Mouse (Mus musculus) liver, embryonic 15.5 days (tissue): Measurements from ENCODE around the gene Rapgef4. TPM values are rescaled to one million over a fixed set of nuclear protein-coding genes. Genes with fewer than 3 reads are reported as not detected.
A peak's percentile ranks its signal among the peaks of the same experiment; 100 is the strongest.

ENCODE experiments used
- ATAC-seq: fragments of 200-750 bp; cut with Nextera tagmentation; 2 replicates; pipeline ENCODE4 v1.8.0; 2017; ENCODE audit warnings: moderate number of reproducible peaks, mild to moderate bottlenecking, moderate library complexity; ENCODE audit not compliant: insufficient read depth
- H3K27ac ChIP-seq: fragments of 300-500 bp; sonication (generic); replicated peaks from 2 replicates; pipeline ENCODE4 v1.5.1; 2015; ENCODE audit warnings: mild to moderate bottlenecking, inconsistent platforms
- H3K27me3 ChIP-seq: fragments of 300-500 bp; sonication (generic); 2 replicates; pipeline ENCODE4 v1.6.1; 2015; ENCODE audit warnings: mild to moderate bottlenecking, inconsistent platforms
- H3K36me3 ChIP-seq: fragments of 300-500 bp; sonication (generic); replicated peaks from 2 replicates; pipeline ENCODE4 v1.6.1; 2015; ENCODE audit warnings: moderate library complexity, mild to moderate bottlenecking, inconsistent platforms
- H3K4me1 ChIP-seq: fragments of 300-500 bp; sonication (generic); replicated peaks from 2 replicates; pipeline ENCODE4 v1.6.1; 2015; ENCODE audit warnings: inconsistent platforms
- H3K4me2 ChIP-seq: fragments of 300-500 bp; sonication (generic); 2 replicates; pipeline ENCODE4 v1.6.1; 2015; ENCODE audit warnings: moderate library complexity, mild to moderate bottlenecking, inconsistent platforms
- H3K4me3 ChIP-seq: fragments of 300-500 bp; sonication (generic); replicated peaks from 2 replicates; pipeline ENCODE4 v1.5.1; 2015; ENCODE audit warnings: mild to moderate bottlenecking, inconsistent platforms
- H3K9ac ChIP-seq: fragments of 300-500 bp; sonication (generic); 2 replicates; pipeline ENCODE4 v1.6.1; 2015; ENCODE audit warnings: moderate library complexity, mild to moderate bottlenecking, inconsistent platforms
- H3K9me3 ChIP-seq: fragments of 300-500 bp; sonication (generic); replicated peaks from 2 replicates; pipeline ENCODE4 v1.6.1; 2016; ENCODE audit warnings: inconsistent platforms
- WGBS: fragments of 180-500 bp; shearing (Covaris S2); methylation state at CpG from one replicate; pipeline ENCODE4 v1.1.7; 2015; ENCODE audit warnings: mixed read lengths; ENCODE audit not compliant: insufficient replicate concordance; 5-methylcytosine and 5-hydroxymethylcytosine counted together
- polyA plus RNA-seq: library from polyadenylated mRNA; unstranded; fragments of >200 nt; fragmentation: Nextera tagmentation; extraction: Ambion mirVana; gene quantifications from 2 replicates; pipeline ENCODE4 v1.2.1, GENCODE M21; 2015

Gene Rapgef4
- polyA plus RNA-seq, 1 experiment from 2014 or later: 6.5 TPM

DNA sequence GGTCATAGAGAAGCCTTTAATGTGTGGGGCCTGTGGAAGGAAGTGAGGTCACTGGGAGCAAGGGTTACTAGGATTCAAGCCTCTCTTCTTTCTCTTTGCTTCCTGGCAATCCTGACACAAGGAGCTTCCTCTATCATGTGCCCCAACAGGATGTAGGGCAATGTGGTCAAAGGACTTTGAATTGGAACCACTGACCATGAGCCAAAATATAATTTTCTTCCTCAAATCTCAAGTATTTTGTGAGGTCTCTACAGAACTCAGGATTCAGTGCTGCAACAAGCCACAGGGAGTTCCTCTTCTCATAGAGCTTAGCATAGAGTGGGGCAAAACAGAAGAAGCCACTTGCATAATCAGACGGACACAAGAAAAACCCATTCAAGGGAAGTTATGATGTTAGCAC lies 279.7 kb downstream of the Rapgef4 start:
- Histone ChIP-seq H3K36me3 (no peaks in the 10 kb centered on the region), H3K9me3 (no peaks in the 10 kb centered on the region), H3K4me2 (no peak overlapping the region), H3K27me3 (no peaks in the 10 kb centered on the region), H3K27ac (no peak overlapping the region), H3K4me3 (no peak overlapping the region), H3K4me1 (0 out of 2 replicates have a peak, but pooled peaks cover 9% of the 10 kb centered on the region), H3K9ac (no peak overlapping the region)
- ATAC-seq: no peak
- WGBS: 24% methylated on average over 1 of the region's 1 CpGs

DNA sequence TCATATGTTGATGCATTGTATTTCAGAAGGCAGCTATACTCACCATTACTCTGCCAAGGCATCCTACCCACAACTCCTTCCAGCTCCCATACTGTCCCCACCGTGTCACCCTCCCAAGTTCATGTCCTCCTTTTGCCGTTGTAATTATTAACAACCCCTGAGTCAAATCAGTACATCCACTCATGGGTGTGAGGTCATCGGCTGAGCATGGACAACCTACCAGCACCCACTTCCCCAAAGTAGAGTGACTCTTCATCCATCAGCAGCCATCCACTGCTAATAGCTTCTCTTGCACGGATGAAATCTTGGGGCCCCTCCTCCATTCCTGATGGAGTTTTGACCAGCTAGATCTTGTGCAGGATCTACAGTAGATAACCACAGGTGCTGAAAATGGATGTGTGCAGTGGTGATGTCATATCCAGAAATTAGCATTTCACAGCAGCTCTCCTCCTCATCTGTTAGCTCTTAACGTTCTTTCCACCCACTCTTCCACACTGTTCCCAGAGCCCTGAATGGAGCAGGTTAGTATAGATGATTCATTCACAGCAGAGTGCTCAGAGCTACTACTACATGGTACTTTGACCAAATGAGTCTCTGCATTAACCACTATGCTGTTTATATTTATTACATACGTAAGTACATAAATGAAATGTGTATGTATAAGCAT lies 281.9 kb downstream of the Rapgef4 start:
- WGBS: 59% methylated on average over 6 of the region's 6 CpGs

DNA sequence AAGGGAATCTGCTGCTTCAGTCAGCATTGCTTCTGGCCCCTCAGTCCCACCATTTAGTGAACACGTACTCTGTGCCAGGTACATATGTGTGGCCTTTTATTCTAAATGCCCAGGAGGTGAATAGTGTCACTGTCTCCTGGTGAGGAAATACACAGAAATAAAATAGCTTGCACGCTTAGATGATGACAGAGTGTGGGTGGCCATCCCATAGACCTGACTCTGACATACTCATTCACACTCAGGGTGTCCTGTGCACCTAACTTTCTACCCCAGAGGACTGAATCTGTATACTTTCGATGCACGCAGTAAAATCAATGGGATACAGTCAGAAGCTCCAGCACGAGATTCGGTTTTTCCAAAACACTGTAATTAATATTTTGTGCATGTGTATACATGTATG lies 286.4 kb downstream of the Rapgef4 start:
- Histone ChIP-seq H3K27ac (no peak overlapping the region), H3K4me1 (no peaks in the 10 kb centered on the region), H3K36me3 (no peaks in the 10 kb centered on the region), H3K27me3 (no peaks in the 10 kb centered on the region), H3K4me3 (no peak overlapping the region), H3K9ac (no peak overlapping the region), H3K4me2 (no peak overlapping the region), H3K9me3 (no peaks in the 10 kb centered on the region)
- WGBS: 66% methylated on average over 6 of the region's 6 CpGs
- ATAC-seq: no peak

More for the DNA sequence above, 281.9 kb downstream of the Rapgef4 start:
- no peaks in the 10 kb centered on the region for H3K36me3 ChIP-seq
- no peak overlapping the region for H3K27ac ChIP-seq
- H3K4me2 ChIP-seq: no peak overlapping the region
- 0 out of 2 replicates have a peak, but pooled peaks cover 9% of the 10 kb centered on the region for H3K4me1 ChIP-seq
- no peak overlapping the region for H3K9ac ChIP-seq
- no peak overlapping the region for H3K4me3 ChIP-seq
- H3K9me3 ChIP-seq: no peaks in the 10 kb centered on the region
- no peaks in the 10 kb centered on the region for H3K27me3 ChIP-seq
- ATAC-seq: no peak

DNA sequence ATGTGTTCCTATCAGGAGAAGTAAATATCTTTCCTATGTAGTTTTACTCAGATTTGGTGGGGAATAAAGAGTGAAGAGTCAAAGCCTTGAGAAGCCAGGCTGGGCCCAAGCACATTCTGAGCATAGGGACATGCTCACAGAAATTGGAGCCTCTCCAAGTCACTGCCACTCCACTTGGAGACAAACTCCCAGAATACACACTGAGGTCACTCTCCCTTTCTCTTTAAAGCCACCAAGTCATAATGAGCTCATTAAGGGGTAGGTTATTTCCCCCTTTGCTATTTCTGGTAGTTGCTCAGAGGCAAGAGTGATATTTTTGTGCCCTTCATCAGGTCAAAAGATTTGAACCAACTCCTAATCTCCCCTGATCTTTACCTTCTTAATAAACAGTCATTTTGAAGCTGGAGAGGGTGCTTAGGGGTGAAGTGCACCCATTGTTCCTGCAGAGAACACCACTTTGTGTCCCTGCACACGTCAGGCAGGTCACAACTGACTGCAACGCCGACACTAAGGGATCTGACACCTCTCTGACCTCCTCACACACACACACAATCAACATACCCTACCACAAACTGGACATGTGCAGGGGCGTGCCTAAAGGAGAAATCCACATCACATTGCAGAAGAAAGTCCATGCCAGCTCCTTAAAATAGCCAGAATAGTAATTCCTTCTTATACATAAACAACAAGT lies 288.8 kb downstream of the Rapgef4 start:
- no peak for ATAC-seq
- WGBS: 60% methylated on average over 4 of the region's 4 CpGs
- H3K9ac ChIP-seq: no peak overlapping the region
- H3K4me2 ChIP-seq: no peak overlapping the region
- no peak overlapping the region for H3K4me3 ChIP-seq
- H3K4me1 ChIP-seq: no peaks in the 10 kb centered on the region
- no peaks in the 10 kb centered on the region for H3K36me3 ChIP-seq
- H3K27ac ChIP-seq: no peak overlapping the region
- H3K27me3 ChIP-seq: no peaks in the 10 kb centered on the region
- no peaks in the 10 kb centered on the region for H3K9me3 ChIP-seq

DNA sequence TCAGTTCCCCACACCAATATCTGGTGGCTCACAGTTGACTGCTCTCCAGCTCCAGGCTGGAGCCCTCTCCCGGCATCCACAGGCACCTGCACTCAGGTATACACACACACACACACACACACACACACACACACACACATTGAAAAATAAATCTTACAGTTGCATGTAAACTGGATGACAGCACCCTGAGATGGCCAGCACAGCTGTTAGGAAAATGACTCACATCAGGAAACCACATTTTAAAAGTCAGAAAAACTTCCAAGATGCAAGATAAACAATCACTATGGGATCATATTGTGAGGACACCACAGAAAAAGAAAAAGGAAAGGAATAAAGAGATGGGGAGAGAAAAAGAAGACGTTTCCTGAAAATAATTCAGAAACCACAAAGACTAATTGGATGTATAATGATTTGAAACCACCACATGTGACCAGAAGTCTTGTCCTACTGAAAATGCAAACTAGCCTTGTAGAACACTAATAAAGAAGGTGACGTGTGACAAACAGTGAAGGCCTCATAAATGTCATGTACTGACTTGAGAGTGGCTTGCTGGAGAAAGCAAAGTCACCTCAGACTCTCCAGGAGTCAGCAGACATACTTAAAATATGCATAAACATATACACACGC lies 297.3 kb downstream of the Rapgef4 start:
- 0 out of 2 replicates have a peak, but pooled peaks cover 4% of the 10 kb centered on the region for H3K27me3 ChIP-seq
- H3K27ac ChIP-seq: no peak overlapping the region
- H3K9me3 ChIP-seq: no peaks in the 10 kb centered on the region
- no peaks in the 10 kb centered on the region for H3K4me1 ChIP-seq
- H3K4me2 ChIP-seq: no peak overlapping the region
- no peak for ATAC-seq
- H3K4me3 ChIP-seq: no peak overlapping the region
- H3K9ac ChIP-seq: no peak overlapping the region
- no peaks in the 10 kb centered on the region for H3K36me3 ChIP-seq
- 52% methylated on average over 4 of the region's 4 CpGs for WGBS

DNA sequence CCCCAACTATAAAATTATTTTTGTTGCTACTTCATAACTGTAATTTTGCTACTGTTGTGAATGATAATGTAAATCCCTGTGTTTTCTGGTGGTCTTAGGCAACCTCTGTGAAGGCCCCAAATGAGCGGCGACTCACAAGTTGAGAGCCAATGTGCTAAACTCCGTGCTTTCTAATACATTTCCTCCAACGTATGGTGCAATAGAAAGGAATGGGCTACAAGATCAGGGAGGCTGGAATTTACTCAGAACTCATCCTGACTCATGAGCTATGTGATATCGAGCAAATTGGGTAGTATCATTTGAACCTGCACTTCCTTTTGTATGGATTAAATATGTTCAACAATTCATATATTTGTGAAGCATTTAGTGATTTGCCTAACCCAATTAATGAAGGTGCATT lies 299.5 kb downstream of the Rapgef4 start:
- Histone ChIP-seq H3K9me3 (no peaks in the 10 kb centered on the region), H3K27me3 (peaks cover 11% of the 10 kb centered on the region; the same call in 1 of the 2 replicates), H3K4me2 (no peak overlapping the region), H3K36me3 (no peaks in the 10 kb centered on the region), H3K4me3 (no peak overlapping the region), H3K9ac (no peak overlapping the region), H3K4me1 (peaks cover 6% of the 10 kb centered on the region), H3K27ac (no peak overlapping the region)
- WGBS: 76% methylated on average over 5 of the region's 5 CpGs
- ATAC-seq: no peak

DNA sequence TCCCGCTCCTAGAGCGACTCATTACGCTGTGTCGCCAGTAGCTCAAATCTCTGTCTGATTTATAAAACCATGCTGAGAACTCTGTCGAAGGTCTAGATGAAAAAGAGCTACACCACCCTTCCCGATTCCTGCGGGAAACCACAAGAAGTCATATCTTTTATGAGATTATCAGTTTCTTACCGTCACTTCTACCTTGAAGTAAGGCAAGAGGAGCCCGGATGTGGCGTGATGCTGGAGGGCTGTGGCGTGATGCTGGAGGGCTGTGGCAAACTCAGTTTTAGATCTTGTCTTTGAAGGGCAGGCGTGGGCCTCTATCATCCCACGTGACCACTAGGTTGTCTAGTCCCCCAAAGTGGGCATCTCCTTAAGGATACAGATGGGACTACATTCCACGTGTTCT lies 300.9 kb downstream of the Rapgef4 start:
- H3K4me2 ChIP-seq: no peak overlapping the region
- H3K36me3 ChIP-seq: no peaks in the 10 kb centered on the region
- H3K27me3 ChIP-seq: peaks cover 11% of the 10 kb centered on the region; the same call in 1 of the 2 replicates
- 59% methylated on average over 14 of the region's 14 CpGs for WGBS
- H3K9ac ChIP-seq: no peak overlapping the region
- H3K4me3 ChIP-seq: no peak overlapping the region
- no peak overlapping the region for H3K27ac ChIP-seq
- H3K4me1 ChIP-seq: peaks cover 6% of the 10 kb centered on the region
- H3K9me3 ChIP-seq: no peaks in the 10 kb centered on the region
- ATAC-seq: no peak

DNA sequence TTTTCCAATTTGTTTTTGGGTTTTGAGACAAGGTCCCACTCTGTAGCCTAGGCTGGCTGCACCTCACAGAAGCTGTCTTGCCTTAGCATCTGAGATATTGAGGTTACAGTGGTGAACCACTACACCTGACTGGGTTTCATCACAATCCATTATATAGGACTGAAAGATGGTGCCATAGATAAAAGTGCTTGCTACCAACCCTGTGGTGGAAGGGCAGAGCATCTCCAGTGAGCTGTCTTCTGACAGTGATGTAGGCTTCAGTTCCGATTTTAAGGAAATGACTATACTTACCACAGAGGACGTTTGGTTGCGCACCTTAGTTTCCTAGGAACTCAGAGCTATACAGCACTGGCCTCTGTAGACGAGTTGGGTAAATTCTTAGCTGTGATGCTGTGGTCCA lies 301.7 kb downstream of the Rapgef4 start:
- H3K4me2 ChIP-seq: no peak overlapping the region
- no peak for ATAC-seq
- H3K9me3 ChIP-seq: no peaks in the 10 kb centered on the region
- peaks cover 11% of the 10 kb centered on the region; the same call in 1 of the 2 replicates for H3K27me3 ChIP-seq
- no peak overlapping the region for H3K27ac ChIP-seq
- no peak overlapping the region for H3K9ac ChIP-seq
- H3K4me1 ChIP-seq: peaks cover 14% of the 10 kb centered on the region
- no peak overlapping the region for H3K4me3 ChIP-seq
- no peaks in the 10 kb centered on the region for H3K36me3 ChIP-seq
- WGBS: 54% methylated on average over 4 of the region's 4 CpGs

DNA sequence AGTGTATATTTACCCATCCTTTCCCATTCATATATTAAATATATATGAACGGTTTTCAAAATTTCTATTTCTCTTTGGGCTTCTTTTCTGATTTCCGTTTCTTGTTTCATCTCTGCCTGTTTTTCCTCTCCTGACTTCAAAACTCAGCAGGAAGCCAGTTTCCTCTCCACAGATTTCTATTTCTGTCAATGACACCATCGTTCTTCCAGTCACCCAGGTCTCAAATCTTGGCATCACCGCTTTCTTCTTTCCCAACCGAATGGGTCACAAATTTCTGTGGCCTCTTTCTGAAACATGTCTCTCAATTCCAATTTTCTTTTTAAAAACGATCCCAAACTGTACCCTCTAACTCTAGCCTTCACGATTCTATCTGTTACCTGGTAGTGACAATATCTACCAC lies 303.6 kb downstream of the Rapgef4 start:
- H3K27me3 ChIP-seq: peaks cover 11% of the 10 kb centered on the region; the same call in 1 of the 2 replicates
- H3K27ac ChIP-seq: no peak overlapping the region
- no peak overlapping the region for H3K4me2 ChIP-seq
- H3K4me3 ChIP-seq: no peak overlapping the region
- H3K9me3 ChIP-seq: no peaks in the 10 kb centered on the region
- no peak overlapping the region for H3K9ac ChIP-seq
- no peaks in the 10 kb centered on the region for H3K36me3 ChIP-seq
- 67% methylated on average over 7 of the region's 7 CpGs for WGBS
- peaks cover 22% of the 10 kb centered on the region for H3K4me1 ChIP-seq
- no peak for ATAC-seq

DNA sequence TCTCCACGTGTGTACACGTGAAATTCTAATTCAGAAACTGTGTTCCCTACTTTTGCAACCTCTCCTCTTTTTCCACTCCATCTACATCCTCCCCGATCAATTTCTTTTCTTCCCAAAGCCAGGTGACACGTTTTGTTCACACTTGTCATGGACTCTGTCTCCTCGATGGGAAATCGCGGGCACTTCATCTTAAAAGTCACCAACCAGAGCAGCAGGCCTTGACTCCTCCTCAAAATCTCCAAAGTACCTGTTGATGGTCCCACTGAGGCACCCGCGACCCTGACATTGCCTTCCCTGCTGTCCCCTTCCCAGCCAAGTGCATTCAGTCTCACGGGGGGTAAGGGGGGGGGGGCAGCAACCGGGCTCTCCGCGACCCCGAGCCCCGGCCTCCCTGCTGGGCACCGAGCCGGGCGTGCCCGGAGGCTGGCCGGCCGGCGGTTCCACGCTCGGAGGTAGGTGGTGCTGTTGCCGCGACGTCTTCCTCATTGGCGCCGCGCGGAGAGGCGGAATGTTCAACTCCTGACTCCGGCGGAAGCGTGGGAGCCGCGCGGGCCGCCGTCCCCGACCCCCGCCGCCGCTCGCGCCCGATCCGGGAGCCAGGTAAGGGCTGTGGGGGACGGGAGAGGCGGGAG lies 304.3 kb downstream of the Rapgef4 start, which contains the start of gene Map3k20:
Gene Map3k20 (plus strand): TSS at position 382 of the 632 bp plus-strand sequence.
- Histone ChIP-seq H3K9me3 (no peaks in the 10 kb centered on the region), H3K4me1 (peaks cover 22% of the 10 kb centered on the region), H3K27me3 (peaks cover 11% of the 10 kb centered on the region; the same call in 1 of the 2 replicates), H3K36me3 (no peaks in the 10 kb centered on the region), H3K4me2 (peak within 1 kb of the TSS; percentile 79), H3K4me3 (peak within 1 kb of the TSS; percentile 86), H3K27ac (peak within 1 kb of the TSS; percentile 60), H3K9ac (peak within 1 kb of the TSS; percentile 88)
- 2% methylated on average over 49 of the region's 50 CpGs for WGBS
- peak; percentile 77 for ATAC-seq
